Comparison of ENCODE assay signal across 8 mouse cellular contexts in genomic region chr6:8510864-8511428, GRCm38 (mm10). TPM values are rescaled to one million over a fixed set of nuclear protein-coding genes. Genes with fewer than 3 reads are reported as not detected.
A peak's percentile ranks its signal among the peaks of the same experiment; 100 is the strongest.
DNase-seq lines count a peak whose midpoint lies in the region; ATAC-seq lines count a peak whose summit lies in the region.

No protein-coding gene starts in this region.

- H3K4me3 ChIP-seq in kidney, embryonic 16.5 days (ENCODE audit: low read length), result peak overlapping the region; percentile 91
- H3K4me3 ChIP-seq in hindbrain, embryonic 11.5 days (ENCODE audit: low read depth, low read length), result peak overlapping the region; percentile 84
- H3K4me3 ChIP-seq in midbrain, embryonic 14.5 days (replicated peaks; ENCODE audit: low read depth, low read length), result peak overlapping the region; percentile 86

- no peak for DNase-seq in kidney, adult 9 months
- no peak for DNase-seq in hindbrain, embryonic 11.5 days (ENCODE audit: low spot score)
- peak; percentile 51 for DNase-seq in midbrain, embryonic 14.5 days
- DNase-seq in ovary, postnatal 36 days (ENCODE audit: low spot score), result no peak
- DNase-seq in right cerebral cortex, postnatal 10 days (ENCODE audit: low spot score in 2 of 2), result no peak

- H3K9me3 ChIP-seq in kidney, embryonic 16.5 days (ENCODE audit: low read length), result no peaks in the 10 kb centered on the region
- H3K9me3 ChIP-seq in hindbrain, embryonic 11.5 days (ENCODE audit: control insufficient read depth, low read length), result no peaks in the 10 kb centered on the region
- H3K9me3 ChIP-seq in midbrain, embryonic 14.5 days (ENCODE audit: control insufficient read depth, low read length), result no peaks in the 10 kb centered on the region

- H3K9ac ChIP-seq in kidney, embryonic 16.5 days (replicated peaks; ENCODE audit: low read length), result peak overlapping the region; percentile 98
- peak overlapping the region; percentile 93 for H3K9ac ChIP-seq in hindbrain, embryonic 11.5 days (ENCODE audit: low read depth, low read length)
- peak overlapping the region; percentile 96 for H3K9ac ChIP-seq in midbrain, embryonic 14.5 days (replicated peaks; ENCODE audit: low read length)

- WGBS in kidney, embryonic 16.5 days, result 5% methylated on average over 7 of the region's 7 CpGs
- WGBS in hindbrain, embryonic 11.5 days, result 10% methylated on average over 7 of the region's 7 CpGs
- WGBS in midbrain, embryonic 14.5 days, result 1% methylated on average over 7 of the region's 7 CpGs

- ATAC-seq in kidney, embryonic 16.5 days (ENCODE audit: low FRiP score, low TSS enrichment), result no peak
- peak; percentile 5 for ATAC-seq in activated CD4-positive, CD25-positive, alpha-beta regulatory T cell, adult 4 months
- no peak for ATAC-seq in hindbrain, embryonic 11.5 days (ENCODE audit: low FRiP score)
- no peak for ATAC-seq in midbrain, embryonic 14.5 days (ENCODE audit: low FRiP score, low TSS enrichment)
- ATAC-seq in monocyte, adult 5-6 weeks (replicated peaks; ENCODE audit: insufficient number of reproducible peaks, low FRiP score, low TSS enrichment, poor library complexity, severe bottlenecking), result no peak

- peak overlapping the region; percentile 99 for H3K27ac ChIP-seq in kidney, embryonic 16.5 days (ENCODE audit: low read length)
- no peak overlapping the region for H3K27ac ChIP-seq in hindbrain, embryonic 11.5 days (ENCODE audit: low read depth, low read length)
- H3K27ac ChIP-seq in midbrain, embryonic 14.5 days (replicated peaks; ENCODE audit: low read depth, low read length), result peak overlapping the region; percentile 99

- H3K27me3 ChIP-seq in kidney, embryonic 16.5 days (ENCODE audit: insufficient read depth, low read length), result no peaks in the 10 kb centered on the region
- no peaks in the 10 kb centered on the region for H3K27me3 ChIP-seq in hindbrain, embryonic 11.5 days (ENCODE audit: control insufficient read depth, insufficient read depth, low read length)
- no peaks in the 10 kb centered on the region for H3K27me3 ChIP-seq in midbrain, embryonic 14.5 days (ENCODE audit: control insufficient read depth, insufficient read depth, low read length)

- peak overlapping the region; percentile 78 for H3K4me2 ChIP-seq in kidney, embryonic 16.5 days (replicated peaks; ENCODE audit: low read depth, low read length)
- H3K4me2 ChIP-seq in hindbrain, embryonic 11.5 days (replicated peaks; ENCODE audit: low read depth, low read length), result peak overlapping the region; percentile 72
- peak overlapping the region; percentile 76 for H3K4me2 ChIP-seq in midbrain, embryonic 14.5 days (ENCODE audit: low read length)

- peaks cover 24% of the 10 kb centered on the region for H3K4me1 ChIP-seq in kidney, embryonic 16.5 days (ENCODE audit: insufficient read depth, low read length)
- no peaks in the 10 kb centered on the region for H3K4me1 ChIP-seq in hindbrain, embryonic 11.5 days (replicated peaks; ENCODE audit: control insufficient read depth, insufficient read depth, low read length)
- 0 out of 2 replicates have a peak, but pooled peaks cover 17% of the 10 kb centered on the region for H3K4me1 ChIP-seq in midbrain, embryonic 14.5 days (ENCODE audit: control insufficient read depth, insufficient read depth, low read length)

- H3K36me3 ChIP-seq in kidney, embryonic 16.5 days (ENCODE audit: insufficient read depth, low read length), result no peaks in the 10 kb centered on the region
- H3K36me3 ChIP-seq in hindbrain, embryonic 11.5 days (ENCODE audit: control insufficient read depth, insufficient read depth, low read length), result no peaks in the 10 kb centered on the region
- H3K36me3 ChIP-seq in midbrain, embryonic 14.5 days (ENCODE audit: control insufficient read depth, insufficient read depth, low read length), result no peaks in the 10 kb centered on the region

RNA-seq across cellular contexts. Expression of gene Glcci1, which starts 1.5 kb away (rescaled TPM):
- 6.3 and 7.9 TPM in 2 replicates for polyA plus RNA-seq in kidney, embryonic 16.5 days (2015; fragmentation: Nextera tagmentation; extraction: Ambion mirVana)
- polyA plus RNA-seq in activated CD4-positive, CD25-positive, alpha-beta regulatory T cell, adult 4 months (2017; shearing (Covaris generic)), result 10 to 100 TPM; 18.9 to 29.2 TPM
- 15.1 and 17.2 TPM in 2 replicates for polyA plus RNA-seq in hindbrain, embryonic 11.5 days (2014; fragmentation: Nextera tagmentation; extraction: Ambion mirVana)
- polyA plus RNA-seq in midbrain, embryonic 14.5 days (2014; fragmentation: Nextera tagmentation; extraction: Ambion mirVana), result 14.1 and 15.1 TPM in 2 replicates
- 15.1 to 25.3 TPM (median 19.9 TPM) in 3 replicates for total RNA-seq in monocyte, adult 5-6 weeks (2017)
